Mouse (Mus musculus) cerebellum, adult 9-10 months (tissue): ENCODE measurements around the gene Slc44a1.

Experiments used
- DNase-seq: peaks from one replicate; pipeline ENCODE4 v3.0.0; 2022

Gene Slc44a1

GRCm38 (mm10) chr4:53474109-53474508, 33.9 kb downstream of the Slc44a1 start:
- no peak for DNase-seq

DNA sequence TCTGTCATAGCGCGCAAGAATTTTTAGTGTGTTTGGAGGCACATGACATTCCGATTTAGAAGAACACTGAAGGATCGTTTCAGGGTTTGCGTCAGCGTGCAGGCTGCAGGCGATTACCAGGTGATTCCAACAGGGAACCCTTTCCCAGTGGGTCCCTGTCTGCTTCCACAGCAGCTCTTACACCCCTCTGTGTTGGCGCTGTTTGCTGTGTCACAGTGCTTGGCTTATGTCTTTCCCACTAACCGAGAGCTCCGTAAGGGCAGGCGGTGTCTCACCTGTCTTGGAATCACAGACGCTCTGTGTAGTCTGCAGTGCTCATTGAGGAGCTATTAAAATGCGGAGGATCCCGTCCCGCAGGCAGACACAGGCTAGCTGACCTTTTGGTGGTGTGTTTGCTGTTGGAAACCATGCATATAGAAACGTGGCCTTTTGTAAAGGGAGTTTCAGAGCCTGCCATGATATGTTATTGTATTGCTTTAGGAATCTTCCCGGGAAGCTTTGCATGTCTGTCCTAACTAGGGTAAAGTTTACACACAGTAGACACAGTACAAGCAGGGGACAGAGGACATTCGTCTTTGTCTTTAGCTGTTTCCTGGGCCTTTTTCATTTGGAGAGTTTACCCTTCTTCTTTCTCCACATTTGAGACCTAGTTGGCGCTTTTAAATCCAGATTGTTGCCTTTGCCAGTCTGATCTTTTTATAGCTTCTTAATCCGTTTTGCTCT, 35.2 kb downstream of the Slc44a1 start:
- peak; percentile 68 for DNase-seq

GRCm38 (mm10) chr4:53478644-53479043, 38.4 kb downstream of the Slc44a1 start:
- DNase-seq = no peak

DNA sequence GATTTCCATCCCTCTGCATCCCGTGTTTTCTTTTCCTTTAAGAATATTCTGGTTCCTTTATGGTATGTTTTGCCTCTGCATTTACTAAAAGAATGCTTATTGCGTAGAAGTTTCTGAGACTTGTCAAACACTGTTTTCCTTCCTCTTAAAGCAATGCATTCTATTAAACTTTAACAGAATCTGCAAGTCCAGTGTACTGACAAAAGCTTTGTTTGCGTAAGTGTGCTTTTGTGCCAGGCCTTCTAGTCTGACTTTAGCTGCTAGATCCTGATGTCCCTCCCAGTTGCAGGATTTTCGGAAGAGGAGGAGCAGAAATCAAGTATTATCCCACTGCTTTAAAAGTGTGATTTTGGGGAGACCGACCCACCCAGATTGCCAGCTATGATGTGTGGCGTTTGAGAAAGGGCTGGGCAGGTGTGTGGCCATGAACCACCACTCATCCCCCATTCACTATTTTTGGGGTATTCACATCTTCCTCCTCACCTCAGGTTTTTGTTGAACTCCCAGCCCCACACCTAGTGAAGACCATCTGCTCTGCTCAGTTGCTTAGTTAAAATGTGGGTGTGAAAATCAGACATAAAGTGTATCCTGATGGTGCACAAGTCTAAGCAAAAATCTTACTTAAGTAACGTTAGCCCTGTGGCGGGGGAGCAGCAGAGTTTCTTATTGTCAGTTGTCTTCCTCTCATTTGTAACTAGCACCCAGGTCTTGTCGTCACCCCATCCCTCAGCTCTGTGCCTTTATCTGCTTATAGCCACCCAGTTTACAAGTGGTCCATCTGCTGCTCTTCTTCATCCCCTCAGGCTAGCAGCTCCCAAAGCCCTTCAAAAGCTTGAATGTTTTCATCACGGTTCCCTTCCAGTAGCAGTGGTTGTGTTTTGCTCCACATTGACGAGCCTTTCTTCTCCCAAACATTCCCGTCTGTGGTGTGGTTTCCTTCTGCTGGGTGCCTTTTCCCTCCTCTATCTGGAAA, 47.3 kb downstream of the Slc44a1 start:
- no peak for DNase-seq

- peak; percentile 96 for DNase-seq
These were observed 48.6 kb downstream of the Slc44a1 start for GRCm38 (mm10) chr4:53488803-53489202.

DNA sequence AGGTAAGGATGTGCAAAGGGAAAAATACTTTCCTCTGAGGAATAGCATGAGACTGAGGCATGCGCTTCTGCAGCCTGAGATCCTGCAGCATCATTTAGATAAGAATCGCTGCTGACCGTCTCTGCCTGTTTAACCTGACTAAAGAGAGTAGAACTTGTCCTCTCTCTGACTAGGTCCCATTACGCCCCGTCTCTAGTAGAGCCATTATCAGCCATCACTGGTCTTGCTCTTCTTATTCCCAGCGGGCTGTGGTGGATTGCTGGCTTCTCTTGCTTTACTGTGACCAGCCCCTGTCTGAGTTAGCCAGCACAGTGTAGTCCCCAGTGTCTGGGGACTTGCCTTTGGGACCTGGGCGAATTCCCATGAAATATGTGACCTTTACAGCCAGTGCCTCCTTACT, 50.2 kb downstream of the Slc44a1 start:
- no peak for DNase-seq

DNA sequence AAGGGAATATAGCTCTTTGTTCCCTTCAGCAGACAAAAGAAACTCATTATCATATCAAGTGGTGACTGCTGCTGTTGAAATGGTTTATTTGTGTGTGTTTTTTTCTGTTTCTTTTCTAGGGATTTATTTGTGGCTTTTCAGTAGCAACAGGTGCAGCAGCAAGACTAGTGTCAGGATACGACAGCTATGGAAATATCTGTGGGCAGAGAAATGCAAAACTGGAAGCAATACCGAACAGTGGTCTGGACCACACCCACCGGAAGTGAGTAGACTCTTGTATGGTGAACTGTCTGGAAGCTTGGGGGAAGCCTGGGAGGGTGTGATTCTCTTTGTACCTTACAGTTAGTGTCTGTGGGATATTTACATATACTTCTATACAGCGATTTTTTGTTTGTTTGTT, 51.1 kb downstream of the Slc44a1 start:
- no peak for DNase-seq

GRCm38 (mm10) chr4:53495646-53496045, 55.4 kb downstream of the Slc44a1 start:
- no peak for DNase-seq

DNA sequence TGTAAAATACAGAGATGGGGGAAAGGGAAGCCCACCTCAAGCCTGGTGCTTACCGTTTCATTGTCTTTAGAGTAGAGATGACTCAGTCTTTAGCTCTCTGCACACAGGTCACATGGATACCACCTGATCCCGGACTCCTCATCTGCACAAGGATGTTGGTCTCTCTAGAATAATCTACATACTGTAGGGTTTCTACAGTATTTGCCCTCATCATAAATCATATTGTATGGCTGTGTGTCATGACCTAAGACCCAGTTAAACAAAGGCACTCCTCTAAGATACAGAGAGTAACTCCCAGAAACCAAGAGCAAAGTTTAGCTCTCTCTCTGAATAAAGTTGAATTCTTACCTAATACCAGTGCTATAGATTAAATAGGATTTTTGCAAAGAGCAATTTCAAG, 62.6 kb downstream of the Slc44a1 start:
- no peak for DNase-seq

- DNase-seq = peak; percentile 93
These were observed 72.1 kb downstream of the Slc44a1 start for GRCm38 (mm10) chr4:53512131-53512916.

DNA sequence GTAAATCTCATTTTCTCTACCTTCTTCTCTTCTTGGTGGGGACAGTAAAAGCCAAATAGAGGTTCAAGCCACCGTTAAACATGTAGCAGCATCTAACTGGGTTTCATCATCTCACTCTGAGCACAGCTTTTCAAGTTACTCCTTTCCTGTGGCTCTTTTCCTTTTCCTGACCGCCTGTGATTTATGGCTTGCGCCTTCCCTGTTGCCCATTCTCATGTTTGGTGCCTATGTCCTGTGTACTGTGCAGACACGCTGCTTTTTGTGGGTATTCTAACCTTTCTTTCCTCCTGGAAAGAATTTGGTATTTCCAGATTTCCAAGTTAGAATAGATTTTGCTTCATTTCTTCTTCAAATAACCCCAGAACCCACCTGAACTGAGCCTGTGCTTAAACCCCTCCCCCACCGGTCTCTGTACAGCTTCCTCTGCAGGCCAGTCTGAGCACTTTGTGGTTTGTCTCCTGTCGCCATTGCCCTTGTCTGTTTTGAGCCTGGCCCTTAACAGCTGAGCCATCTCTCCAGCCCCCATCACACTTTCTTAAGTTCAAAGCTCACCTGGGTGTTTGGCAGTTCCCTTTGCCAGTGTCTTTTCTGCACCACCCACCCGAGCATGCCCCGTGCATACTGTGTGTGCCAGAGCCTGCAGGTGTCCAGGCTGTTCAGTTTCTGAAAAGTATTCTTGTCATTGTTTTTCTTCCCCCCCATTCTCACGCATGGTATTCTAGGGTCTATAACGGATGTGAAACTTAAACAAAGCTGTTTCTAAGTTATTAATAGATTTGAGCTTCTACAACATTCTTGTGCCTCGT, 73.3 kb downstream of the Slc44a1 start:
- DNase-seq = peak; percentile 71

GRCm38 (mm10) chr4:53516011-53516532, 75.9 kb downstream of the Slc44a1 start:
- peak; percentile 92 for DNase-seq

- no peak for DNase-seq
These were observed 79.2 kb downstream of the Slc44a1 start for GRCm38 (mm10) chr4:53519429-53519828.

DNA sequence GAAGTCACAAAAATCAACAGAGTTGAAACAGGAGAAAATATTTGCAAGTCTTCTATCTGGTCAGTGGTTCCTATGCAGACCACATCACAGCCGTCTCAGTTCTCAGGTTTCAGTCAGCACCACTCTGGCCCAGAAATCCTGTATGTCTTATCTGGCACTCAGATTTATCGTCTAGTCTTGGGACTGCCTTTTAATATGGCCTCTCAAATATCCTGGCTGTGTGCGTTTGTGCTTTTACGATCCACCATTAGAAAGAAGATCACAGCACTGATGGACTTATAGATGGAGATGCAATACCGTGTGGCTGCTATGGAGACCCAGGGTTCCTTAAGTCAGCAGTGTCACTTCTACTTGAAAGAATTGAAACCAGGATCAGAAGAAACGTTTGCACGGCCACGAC, 80.8 kb downstream of the Slc44a1 start:
- no peak for DNase-seq

DNA sequence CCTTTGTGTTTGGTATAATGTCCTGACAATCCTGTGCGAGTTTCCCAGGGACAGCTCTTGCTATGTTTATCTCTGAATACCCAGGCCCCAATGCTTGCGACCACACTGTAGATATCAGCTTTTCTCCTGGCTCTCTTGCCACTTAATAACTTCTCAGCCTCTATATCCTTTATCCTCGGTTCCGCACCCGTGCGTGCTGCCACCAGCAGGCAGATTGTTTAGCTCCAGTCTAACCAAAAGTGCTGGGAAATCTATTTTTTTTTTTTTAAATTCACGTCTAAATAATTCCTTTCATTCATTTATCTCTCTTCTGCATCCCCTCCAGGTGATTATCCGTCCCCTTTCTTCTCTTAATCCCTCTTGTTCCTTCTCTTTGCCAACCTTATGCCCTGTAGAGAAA, 82.4 kb downstream of the Slc44a1 start:
- DNase-seq = no peak

GRCm38 (mm10) chr4:53525503-53525902, 85.3 kb downstream of the Slc44a1 start:
- DNase-seq = peak; percentile 47

GRCm38 (mm10) chr4:53525994-53526393, 85.8 kb downstream of the Slc44a1 start:
- no peak for DNase-seq

- DNase-seq = no peak
These were observed 86.2 kb downstream of the Slc44a1 start for GRCm38 (mm10) chr4:53526446-53526845.

DNA sequence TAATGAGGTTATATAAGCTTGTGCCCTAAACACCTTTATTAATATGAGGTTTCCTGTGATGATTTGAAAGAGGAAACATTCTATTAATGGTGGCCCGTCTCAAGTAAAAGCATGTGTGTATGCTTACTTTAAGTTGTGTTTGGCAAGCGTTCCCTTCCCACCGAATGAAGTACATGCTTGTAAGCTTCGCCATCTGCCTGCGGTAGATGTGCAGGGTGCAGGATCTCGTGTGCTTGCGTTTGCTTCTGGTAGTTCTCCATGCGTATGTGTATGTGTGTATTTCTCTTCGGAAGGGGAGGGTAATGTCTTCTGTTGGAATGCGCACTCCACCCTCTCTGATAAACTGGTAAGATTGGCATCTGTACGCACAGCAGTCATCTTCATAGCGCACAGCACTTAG, 95.6 kb downstream of the Slc44a1 start:
- no peak for DNase-seq

- no peak for DNase-seq
These were observed 96.9 kb downstream of the Slc44a1 start for GRCm38 (mm10) chr4:53537101-53537500.

DNA sequence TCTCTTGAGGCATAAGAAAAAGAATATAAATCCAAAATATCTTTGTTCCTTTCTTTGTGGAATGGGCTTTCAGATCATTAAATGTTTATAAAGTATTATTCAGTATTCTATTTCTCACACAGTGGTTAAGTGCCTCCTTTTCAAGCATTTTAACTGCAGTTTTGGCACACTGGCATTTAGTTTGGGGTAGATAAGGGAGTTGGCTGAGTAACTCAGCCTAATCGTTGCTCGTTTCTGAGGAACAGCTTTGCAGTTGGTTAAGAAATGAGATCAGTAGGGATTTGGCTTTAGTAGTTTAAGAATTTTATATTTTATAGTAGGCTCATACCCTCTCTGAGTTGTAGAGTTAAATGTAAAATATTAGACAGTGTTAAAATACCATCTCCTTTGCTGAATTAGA, 97.3 kb downstream of the Slc44a1 start:
- no peak for DNase-seq

GRCm38 (mm10) chr4:53538600-53538999, 98.4 kb downstream of the Slc44a1 start:
- no peak for DNase-seq
